Mouse (Mus musculus) olfactory bulb, adult 2 months (tissue): ENCODE data around the gene Rgs6.

ENCODE experiments used
- CTCF ChIP-seq: fragments of 200-500 bp; IDR thresholded peaks from 2 replicates; pipeline ENCODE4 v1.5.1; 2012; ENCODE audit warnings: low read depth, mild to moderate bottlenecking, low read length, moderate library complexity; ENCODE audit not compliant: insufficient read depth
- POLR2A ChIP-seq: fragments of 200-500 bp; IDR thresholded peaks from 2 replicates; pipeline ENCODE4 v1.6.1; 2012; ENCODE audit warnings: mild to moderate bottlenecking, low read depth, low read length, moderate library complexity; ENCODE audit not compliant: insufficient read depth

GRCm38 (mm10) chr12:82774576-82774975 is 186.5 kb downstream of the Rgs6 start:
- TF ChIP-seq POLR2A (no peak), CTCF (no peak)
